Mouse (Mus musculus): ENCODE data around the gene Cln6. TPM values are rescaled to one million over a fixed set of nuclear protein-coding genes. Genes with fewer than 3 reads are reported as not detected.
"Not testable (repeated sequence)": the region's sequence is repeated elsewhere in the genome, so short reads cannot be mapped to it uniquely, and the experiment has no call there.

The Cln6 gene
- polyA plus RNA-seq, 1 experiment from 2014 or later = 26.4 TPM

DNA sequence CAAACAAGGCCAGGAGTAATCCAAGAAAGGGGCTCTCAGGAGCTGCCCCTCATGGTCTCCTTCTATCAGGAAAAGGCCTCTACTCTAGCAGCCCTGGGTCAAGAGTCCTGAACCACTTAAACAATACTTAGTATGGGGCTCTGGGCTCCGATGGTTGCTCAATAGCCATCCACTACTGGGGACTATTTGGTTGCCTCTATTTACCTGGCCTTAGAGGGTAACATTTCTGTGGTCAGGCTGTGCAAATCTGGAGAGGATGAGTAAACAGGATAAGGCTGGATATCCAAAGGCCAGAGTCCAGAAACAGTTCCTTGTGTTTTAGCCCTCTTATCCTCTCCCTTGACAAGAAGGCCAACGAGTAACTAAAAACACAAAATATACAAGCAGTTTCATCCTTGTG lies 23.8 kb upstream of the Cln6 start:
- Histone ChIP-seq H3K36me3 (ENCODE audit: control insufficient read depth, insufficient read depth, low read length) (no peaks in the 10 kb centered on the region), H3K27ac (ENCODE audit: low read length) (no peak overlapping the region), H3K4me1 (ENCODE audit: control insufficient read depth, insufficient read depth, low read length) (peaks cover 9% of the 10 kb centered on the region), H3K9me3 (ENCODE audit: control insufficient read depth, low read depth, low read length) (no peaks in the 10 kb centered on the region), H3K9ac (replicated peaks; ENCODE audit: low read depth, low read length) (no peak overlapping the region), H3K27me3 (ENCODE audit: control insufficient read depth, insufficient read depth, low read length) (no peaks in the 10 kb centered on the region), H3K4me3 (ENCODE audit: low read depth, low read length) (no peak overlapping the region), H3K4me2 (replicated peaks; ENCODE audit: low read depth, low read length) (no peak overlapping the region)
- 81% methylated on average over 2 of the region's 2 CpGs for WGBS
- ATAC-seq (ENCODE audit: insufficient number of reproducible peaks, insufficient read depth, low FRiP score, low read depth) = no peak

DNA sequence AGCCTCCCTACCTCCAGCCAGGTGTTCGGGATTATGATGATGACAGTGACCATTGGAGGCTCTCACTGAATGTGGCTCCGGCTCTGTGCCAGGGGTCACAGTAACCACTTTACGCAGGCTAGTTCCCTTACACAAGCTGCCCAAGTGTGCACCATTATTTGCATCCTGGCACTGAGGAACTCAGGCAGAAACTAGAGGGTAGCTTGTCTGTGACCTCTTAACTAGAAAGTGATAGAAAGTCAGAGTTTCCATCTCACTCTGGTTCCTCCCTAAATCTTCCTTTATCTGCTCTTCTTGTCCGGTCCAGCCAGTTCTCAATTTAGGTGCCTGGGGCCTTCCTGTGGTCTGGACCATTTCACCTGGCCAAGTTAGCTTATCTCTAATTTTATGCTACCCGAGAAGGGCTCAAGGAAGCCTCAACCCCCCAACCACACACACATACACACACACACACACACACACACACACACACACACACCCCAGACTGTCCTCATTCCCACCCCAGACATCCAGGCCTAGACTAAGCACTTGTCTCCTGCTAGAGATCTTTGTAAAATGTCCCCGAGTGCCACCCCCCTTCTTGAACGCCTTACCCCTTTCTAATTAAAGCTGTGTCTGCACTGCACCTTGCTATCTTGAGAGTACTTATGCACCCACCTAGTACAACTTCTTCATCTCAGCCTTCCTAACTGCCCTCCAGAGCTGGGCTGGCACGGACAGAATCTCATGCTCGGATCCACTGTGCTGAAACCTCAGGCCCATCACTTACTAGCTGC lies 22.1 kb upstream of the Cln6 start:
- no peak overlapping the region for H3K27ac ChIP-seq (ENCODE audit: low read length)
- ATAC-seq (ENCODE audit: insufficient number of reproducible peaks, insufficient read depth, low FRiP score, low read depth) = no peak
- 80% methylated on average over 9 of the region's 9 CpGs for WGBS

GRCm38 (mm10) chr9:62817099-62817571 lies 21.4 kb upstream of the Cln6 start:
- 60% methylated on average over 12 of the region's 12 CpGs for WGBS
- H3K4me3 ChIP-seq (ENCODE audit: low read depth, low read length) = no peak overlapping the region
- H3K27ac ChIP-seq (ENCODE audit: low read length) = no peak overlapping the region
- no peak overlapping the region for H3K4me2 ChIP-seq (replicated peaks; ENCODE audit: low read depth, low read length)
- H3K4me1 ChIP-seq (ENCODE audit: control insufficient read depth, insufficient read depth, low read length) = peaks cover 6% of the 10 kb centered on the region; the same call in 1 of the 2 replicates
- no peaks in the 10 kb centered on the region for H3K9me3 ChIP-seq (ENCODE audit: control insufficient read depth, low read depth, low read length)
- no peaks in the 10 kb centered on the region for H3K27me3 ChIP-seq (ENCODE audit: control insufficient read depth, insufficient read depth, low read length)
- ATAC-seq (ENCODE audit: insufficient number of reproducible peaks, insufficient read depth, low FRiP score, low read depth) = no peak
- H3K9ac ChIP-seq (replicated peaks; ENCODE audit: low read depth, low read length) = no peak overlapping the region
- no peaks in the 10 kb centered on the region for H3K36me3 ChIP-seq (ENCODE audit: control insufficient read depth, insufficient read depth, low read length)

More for the DNA sequence above, 22.1 kb upstream of the Cln6 start:
- Histone ChIP-seq H3K36me3 (ENCODE audit: control insufficient read depth, insufficient read depth, low read length) (no peaks in the 10 kb centered on the region), H3K9ac (replicated peaks; ENCODE audit: low read depth, low read length) (no peak overlapping the region), H3K9me3 (ENCODE audit: control insufficient read depth, low read depth, low read length) (no peaks in the 10 kb centered on the region), H3K4me1 (ENCODE audit: control insufficient read depth, insufficient read depth, low read length) (peaks cover 7% of the 10 kb centered on the region; the same call in 1 of the 2 replicates), H3K4me2 (replicated peaks; ENCODE audit: low read depth, low read length) (no peak overlapping the region), H3K4me3 (ENCODE audit: low read depth, low read length) (no peak overlapping the region), H3K27me3 (ENCODE audit: control insufficient read depth, insufficient read depth, low read length) (no peaks in the 10 kb centered on the region)

- Histone ChIP-seq H3K4me1 (ENCODE audit: control insufficient read depth, insufficient read depth, low read length) (no peaks in the 10 kb centered on the region), H3K4me3 (ENCODE audit: low read depth, low read length) (no peak overlapping the region), H3K27me3 (ENCODE audit: control insufficient read depth, insufficient read depth, low read length) (no peaks in the 10 kb centered on the region), H3K27ac (ENCODE audit: low read length) (peak overlapping the region; percentile 52; the same call in 1 of the 2 replicates), H3K4me2 (replicated peaks; ENCODE audit: low read depth, low read length) (no peak overlapping the region), H3K9ac (replicated peaks; ENCODE audit: low read depth, low read length) (no peak overlapping the region), H3K9me3 (ENCODE audit: control insufficient read depth, low read depth, low read length) (no peaks in the 10 kb centered on the region), H3K36me3 (ENCODE audit: control insufficient read depth, insufficient read depth, low read length) (no peaks in the 10 kb centered on the region)
- no peak; the same call in 1 of the 2 replicates for ATAC-seq (ENCODE audit: insufficient number of reproducible peaks, insufficient read depth, low FRiP score, low read depth)
- 71% methylated on average over 4 of the region's 4 CpGs for WGBS
Measured at GRCm38 (mm10) chr9:62817828-62818614, 20.6 kb upstream of the Cln6 start.

DNA sequence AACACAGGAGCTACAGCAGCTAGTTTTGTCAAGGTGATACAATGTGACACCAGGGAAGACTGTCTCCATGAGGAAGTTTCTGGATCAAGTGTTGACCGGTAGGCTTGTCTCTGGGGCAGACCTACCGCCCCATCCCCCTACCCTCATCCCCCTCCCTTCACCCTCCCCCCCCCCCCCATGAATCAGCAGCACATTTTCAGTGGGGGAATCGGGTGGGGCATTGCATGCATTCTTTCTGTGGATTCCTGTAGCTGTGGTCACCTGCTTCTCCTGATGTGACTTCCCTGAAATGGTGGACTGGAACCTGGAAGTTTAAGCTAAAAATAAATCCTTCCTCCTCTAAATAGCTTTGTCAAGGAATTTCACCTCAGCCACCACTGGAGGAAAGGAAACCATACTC lies 19.1 kb upstream of the Cln6 start:
- Histone ChIP-seq H3K9ac (replicated peaks; ENCODE audit: low read depth, low read length) (no peak overlapping the region), H3K4me2 (replicated peaks; ENCODE audit: low read depth, low read length) (no peak overlapping the region), H3K4me3 (ENCODE audit: low read depth, low read length) (no peak overlapping the region), H3K27me3 (ENCODE audit: control insufficient read depth, insufficient read depth, low read length) (no peaks in the 10 kb centered on the region), H3K27ac (ENCODE audit: low read length) (no peak overlapping the region), H3K4me1 (ENCODE audit: control insufficient read depth, insufficient read depth, low read length) (no peaks in the 10 kb centered on the region), H3K9me3 (ENCODE audit: control insufficient read depth, low read depth, low read length) (no peaks in the 10 kb centered on the region), H3K36me3 (ENCODE audit: control insufficient read depth, insufficient read depth, low read length) (no peaks in the 10 kb centered on the region)
- WGBS = 67% methylated on average over 3 of the region's 3 CpGs
- ATAC-seq (ENCODE audit: insufficient number of reproducible peaks, insufficient read depth, low FRiP score, low read depth) = no peak

DNA sequence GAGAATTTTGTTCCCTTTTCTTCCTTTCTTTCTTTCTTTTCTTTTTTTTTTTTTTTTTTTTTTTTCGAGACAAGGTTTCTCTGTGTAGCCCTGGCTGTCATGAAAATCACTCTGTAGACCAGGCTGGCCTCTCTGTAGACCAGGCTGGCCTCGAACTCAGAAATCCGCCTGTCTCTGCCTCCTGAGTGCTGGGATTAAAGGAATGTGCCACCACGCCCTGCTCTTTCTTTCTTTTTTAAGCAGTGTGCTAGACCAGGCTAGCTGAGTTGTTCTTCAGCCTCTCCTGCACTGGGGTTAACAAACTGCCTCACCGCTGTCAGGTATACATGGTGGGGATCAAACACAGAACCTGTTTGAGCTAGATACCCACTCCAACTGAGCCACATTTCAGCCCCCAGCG lies 18.7 kb upstream of the Cln6 start:
- H3K36me3 ChIP-seq (ENCODE audit: control insufficient read depth, insufficient read depth, low read length); H3K27ac ChIP-seq (ENCODE audit: low read length); H3K9me3 ChIP-seq (ENCODE audit: control insufficient read depth, low read depth, low read length); ATAC-seq (ENCODE audit: insufficient number of reproducible peaks, insufficient read depth, low FRiP score, low read depth); H3K4me1 ChIP-seq (ENCODE audit: control insufficient read depth, insufficient read depth, low read length); H3K27me3 ChIP-seq (ENCODE audit: control insufficient read depth, insufficient read depth, low read length); H3K4me3 ChIP-seq (ENCODE audit: low read depth, low read length); H3K4me2 ChIP-seq (replicated peaks; ENCODE audit: low read depth, low read length); H3K9ac ChIP-seq (replicated peaks; ENCODE audit: low read depth, low read length): not testable (repeated sequence)
- 87% methylated on average over 6 of the region's 6 CpGs for WGBS

- peaks cover 6% of the 10 kb centered on the region; the same call in 1 of the 2 replicates for H3K4me1 ChIP-seq (ENCODE audit: control insufficient read depth, insufficient read depth, low read length)
- no peak overlapping the region for H3K4me3 ChIP-seq (ENCODE audit: low read depth, low read length)
- 67% methylated on average over 6 of the region's 6 CpGs for WGBS
- H3K27me3 ChIP-seq (ENCODE audit: control insufficient read depth, insufficient read depth, low read length) = no peaks in the 10 kb centered on the region
- no peak for ATAC-seq (ENCODE audit: insufficient number of reproducible peaks, insufficient read depth, low FRiP score, low read depth)
- H3K9me3 ChIP-seq (ENCODE audit: control insufficient read depth, low read depth, low read length) = no peaks in the 10 kb centered on the region
- H3K36me3 ChIP-seq (ENCODE audit: control insufficient read depth, insufficient read depth, low read length) = no peaks in the 10 kb centered on the region
- no peak overlapping the region for H3K4me2 ChIP-seq (replicated peaks; ENCODE audit: low read depth, low read length)
- H3K27ac ChIP-seq (ENCODE audit: low read length) = no peak overlapping the region
- no peak overlapping the region for H3K9ac ChIP-seq (replicated peaks; ENCODE audit: low read depth, low read length)
Measured at GRCm38 (mm10) chr9:62820829-62821228, 17.8 kb upstream of the Cln6 start.

DNA sequence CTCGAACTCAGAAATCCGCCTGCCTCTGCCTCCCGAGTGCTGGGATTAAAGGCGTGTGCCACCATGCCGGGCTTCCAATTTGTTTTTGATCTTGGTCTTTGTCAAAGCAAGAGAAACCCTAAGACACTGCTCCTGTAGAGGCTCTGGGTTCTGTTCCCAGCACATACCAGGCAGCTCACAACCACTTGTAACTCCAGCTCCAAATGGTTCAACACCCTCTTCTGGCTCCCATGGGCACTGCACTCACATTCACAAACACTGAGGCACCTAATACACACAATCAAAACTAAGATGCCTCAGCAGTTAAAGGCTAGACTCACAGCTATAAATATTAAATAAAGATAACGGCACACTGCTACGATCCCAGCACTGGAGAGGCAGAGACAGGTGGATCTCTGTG lies 16.8 kb upstream of the Cln6 start:
- Histone ChIP-seq H3K36me3 (ENCODE audit: control insufficient read depth, insufficient read depth, low read length) (no peaks in the 10 kb centered on the region), H3K9me3 (ENCODE audit: control insufficient read depth, low read depth, low read length) (no peaks in the 10 kb centered on the region), H3K9ac (replicated peaks; ENCODE audit: low read depth, low read length) (no peak overlapping the region), H3K4me3 (ENCODE audit: low read depth, low read length) (no peak overlapping the region), H3K4me2 (replicated peaks; ENCODE audit: low read depth, low read length) (no peak overlapping the region), H3K27ac (ENCODE audit: low read length) (no peak overlapping the region), H3K4me1 (ENCODE audit: control insufficient read depth, insufficient read depth, low read length) (peaks cover 10% of the 10 kb centered on the region), H3K27me3 (ENCODE audit: control insufficient read depth, insufficient read depth, low read length) (no peaks in the 10 kb centered on the region)
- WGBS = 95% methylated on average over 7 of the region's 7 CpGs
- ATAC-seq (ENCODE audit: insufficient number of reproducible peaks, insufficient read depth, low FRiP score, low read depth) = no peak
